Mouse (Mus musculus) urinary bladder, postnatal 36 days (tissue): ENCODE measurements around the gene R3hcc1l.

Experiments
- DNase-seq, 2 experiments: peaks; one replicate each; pipeline ENCODE4 v3.0.0; 2022; ENCODE audit warnings: low spot score in 2 of 2, mixed read lengths in 1 of 2

Gene R3hcc1l

GRCm38 (mm10) chr19:42518620-42519310 lies at the start of gene R3hcc1l:
Gene R3hcc1l, plus strand, starts transcription at chr19:42518759.
- DNase-seq, result peak; percentile 96 to 97

- DNase-seq, result no peak
Observed at GRCm38 (mm10) chr19:42471571-42471970, 47.0 kb upstream of the R3hcc1l start.

GRCm38 (mm10) chr19:42472831-42473230 lies 45.7 kb upstream of the R3hcc1l start:
- DNase-seq, result no peak

- no peak for DNase-seq
Observed at GRCm38 (mm10) chr19:42477769-42478168, 40.8 kb upstream of the R3hcc1l start.

- no peak for DNase-seq
Observed at GRCm38 (mm10) chr19:42478303-42478702, 40.3 kb upstream of the R3hcc1l start.

- DNase-seq, result no peak
Observed at GRCm38 (mm10) chr19:42485443-42485842, 33.1 kb upstream of the R3hcc1l start.

- no peak for DNase-seq
Observed at GRCm38 (mm10) chr19:42487261-42487660, 31.3 kb upstream of the R3hcc1l start.

- DNase-seq, result no peak
Observed at GRCm38 (mm10) chr19:42493257-42493917, 25.2 kb upstream of the R3hcc1l start.

- DNase-seq, result no peak
Observed at GRCm38 (mm10) chr19:42504156-42504555, 14.4 kb upstream of the R3hcc1l start.

- no peak for DNase-seq
Observed at GRCm38 (mm10) chr19:42509625-42510024, 8.9 kb upstream of the R3hcc1l start.

- DNase-seq, result peak in 1 of 2 experiments; percentile 41
Observed at GRCm38 (mm10) chr19:42510276-42511171, 8.0 kb upstream of the R3hcc1l start.

GRCm38 (mm10) chr19:42515656-42516055 lies 2.9 kb upstream of the R3hcc1l start:
- DNase-seq, result no peak

- DNase-seq, result no peak
Observed at GRCm38 (mm10) chr19:42516121-42516520, 2.4 kb upstream of the R3hcc1l start.

GRCm38 (mm10) chr19:42517957-42518619 lies 471 bp upstream of the R3hcc1l start:
- DNase-seq, result no peak

GRCm38 (mm10) chr19:42519760-42520159 lies 1.2 kb downstream of the R3hcc1l start:
- DNase-seq, result no peak

- DNase-seq, result no peak
Observed at GRCm38 (mm10) chr19:42524703-42525102, 6.1 kb downstream of the R3hcc1l start.

- peak in 1 of 2 experiments; percentile 44 for DNase-seq
Observed at GRCm38 (mm10) chr19:42529992-42530437, 11.5 kb downstream of the R3hcc1l start.

- no peak for DNase-seq
Observed at GRCm38 (mm10) chr19:42534427-42534826, 15.9 kb downstream of the R3hcc1l start.

- DNase-seq, result no peak
Observed at GRCm38 (mm10) chr19:42537600-42537999, 19.0 kb downstream of the R3hcc1l start.

- no peak for DNase-seq
Observed at GRCm38 (mm10) chr19:42538911-42539310, 20.4 kb downstream of the R3hcc1l start.

GRCm38 (mm10) chr19:42539414-42540189 lies 21.0 kb downstream of the R3hcc1l start:
- DNase-seq, result no peak
